Mouse (Mus musculus) ES-Bruce4 (cell line): ENCODE measurements at regions not wholly inside any gene's neighbourhood (a gene's known extent, or its start where the extent isn't known, plus 50 kb on each side); places are given as distances from the start of the nearest gene placed in this dataset.

Experiments
- H3K27ac ChIP-seq: 2 replicates; pipeline ENCODE4 v1.5.1; 2012; ENCODE audit warnings: low read length, inconsistent platforms; ENCODE audit not compliant: insufficient read depth
- H3K27me3 ChIP-seq: 2 replicates; pipeline ENCODE4 v1.6.1; 2012; ENCODE audit warnings: mild to moderate bottlenecking, low read length, inconsistent platforms; ENCODE audit not compliant: control insufficient read depth, poor library complexity, insufficient read depth, severe bottlenecking
- H3K36me3 ChIP-seq: 2 replicates; pipeline ENCODE4 v1.6.1; 2012; ENCODE audit warnings: inconsistent platforms, mild to moderate bottlenecking, low read length, moderate library complexity; ENCODE audit not compliant: control insufficient read depth, poor library complexity, insufficient read depth, severe bottlenecking
- H3K4me1 ChIP-seq: one replicate; pipeline ENCODE4 v1.8.1; 2011; ENCODE audit warnings: low read length; ENCODE audit not compliant: control insufficient read depth, insufficient read depth
- H3K4me3 ChIP-seq: 2 replicates; pipeline ENCODE4 v1.5.1; 2011; ENCODE audit warnings: low read depth, mild to moderate bottlenecking, low read length
- H3K9ac ChIP-seq: 2 replicates; pipeline ENCODE4 v1.6.1; 2012; ENCODE audit warnings: low read depth, mild to moderate bottlenecking, inconsistent platforms; ENCODE audit not compliant: poor library complexity, severe bottlenecking
- H3K9me3 ChIP-seq: replicated peaks from 2 replicates; pipeline ENCODE4 v1.6.1; 2012; ENCODE audit warnings: mild to moderate bottlenecking, low read length, inconsistent platforms; ENCODE audit not compliant: control insufficient read depth, poor library complexity, insufficient read depth, severe bottlenecking
- CTCF ChIP-seq: IDR thresholded peaks from one replicate; pipeline ENCODE4 v1.8.1; 2011; ENCODE audit warnings: low read depth, low read length
- EP300 ChIP-seq: IDR thresholded peaks from 2 replicates; pipeline ENCODE4 v1.6.1; 2011; ENCODE audit warnings: low read depth, low read length; ENCODE audit not compliant: insufficient read depth
- POLR2A ChIP-seq: IDR thresholded peaks from one replicate; pipeline ENCODE4 v1.8.1; 2011; ENCODE audit warnings: low read length; ENCODE audit not compliant: insufficient read depth

- no peak for TF ChIP-seq CTCF
- no peaks in the 10 kb centered on the region for H3K9me3 ChIP-seq
- H3K4me1 ChIP-seq = no peaks in the 10 kb centered on the region
- H3K4me3 ChIP-seq = no peak overlapping the region
- no peaks in the 10 kb centered on the region for H3K27me3 ChIP-seq
- H3K9ac ChIP-seq = no peak overlapping the region
- no peaks in the 10 kb centered on the region for H3K36me3 ChIP-seq
- no peak overlapping the region for H3K27ac ChIP-seq
These were observed 75.9 kb upstream of the Dazl start for GRCm38 (mm10) chr17:50369216-50369875.

- Histone ChIP-seq H3K36me3 (no peaks in the 10 kb centered on the region), H3K9me3 (no peaks in the 10 kb centered on the region), H3K4me1 (no peaks in the 10 kb centered on the region), H3K27ac (no peak overlapping the region), H3K9ac (no peak overlapping the region), H3K4me3 (no peak overlapping the region), H3K27me3 (no peaks in the 10 kb centered on the region)
- TF ChIP-seq EP300 = no peak
- TF ChIP-seq CTCF = no peak
- TF ChIP-seq POLR2A = no peak
These were observed 77.0 kb upstream of the Dazl start for GRCm38 (mm10) chr17:50370484-50370883.

DNA sequence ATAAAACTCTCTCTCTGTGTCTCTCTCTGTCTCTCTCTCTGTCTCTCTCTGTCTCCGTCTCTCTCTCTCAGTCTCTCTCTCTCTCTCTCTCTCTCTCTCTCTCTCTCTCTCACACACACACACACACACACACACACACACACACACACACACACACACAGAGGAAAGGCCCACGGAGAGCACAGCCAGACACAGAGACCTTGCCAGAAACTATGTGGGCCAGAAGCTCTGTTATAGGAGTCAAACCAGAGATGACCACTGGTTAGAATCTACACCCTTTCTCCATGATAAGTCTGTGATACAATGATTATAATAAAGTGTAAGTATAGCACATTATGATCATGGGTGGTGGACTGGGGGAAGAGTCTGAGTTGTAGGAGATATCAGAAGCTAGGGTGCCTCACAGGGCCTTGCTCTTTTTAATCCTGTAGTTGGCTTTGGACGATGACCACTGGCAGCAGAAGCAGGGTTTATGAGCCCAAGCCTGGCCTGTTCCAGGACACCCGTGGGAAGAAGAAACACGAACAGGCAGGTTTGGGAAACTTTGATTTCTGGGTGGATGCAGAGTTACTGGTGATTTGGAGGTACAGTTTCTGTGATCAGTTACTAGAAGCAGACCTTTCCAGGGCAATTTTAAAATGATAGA is 80.2 kb upstream of the Dazl start:
- Histone ChIP-seq H3K4me1 (no peaks in the 10 kb centered on the region), H3K9me3 (no peaks in the 10 kb centered on the region), H3K27ac (no peak overlapping the region), H3K27me3 (no peaks in the 10 kb centered on the region), H3K9ac (no peak overlapping the region), H3K36me3 (no peaks in the 10 kb centered on the region), H3K4me3 (no peak overlapping the region)
- TF ChIP-seq EP300 (no peak), POLR2A (no peak), CTCF (no peak)

DNA sequence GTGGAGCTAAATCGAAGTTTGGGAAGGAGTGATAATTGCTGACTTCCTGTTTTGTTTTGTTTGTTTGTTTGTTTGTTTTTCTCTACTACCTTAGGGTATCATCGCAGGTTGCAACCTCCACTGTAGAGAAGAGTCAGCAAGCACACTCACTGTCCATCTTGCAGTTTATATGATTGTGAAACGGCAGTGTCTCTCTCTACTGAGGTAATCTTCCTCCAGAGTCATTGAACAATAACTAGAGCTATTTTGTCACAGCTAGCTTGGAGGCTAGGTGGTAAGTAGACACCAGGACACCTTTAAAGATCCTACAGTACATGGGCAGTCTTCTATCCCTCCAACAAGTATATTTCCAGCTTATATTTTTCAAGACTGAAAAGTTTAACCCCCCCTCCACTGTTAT is 82.0 kb upstream of the Dazl start:
- Histone ChIP-seq H3K9me3 (no peaks in the 10 kb centered on the region), H3K36me3 (no peaks in the 10 kb centered on the region), H3K4me1 (no peaks in the 10 kb centered on the region), H3K27ac (no peak overlapping the region), H3K9ac (no peak overlapping the region), H3K27me3 (no peaks in the 10 kb centered on the region), H3K4me3 (no peak overlapping the region)
- TF ChIP-seq POLR2A = no peak
- no peak for TF ChIP-seq EP300
- TF ChIP-seq CTCF = no peak

GRCm38 (mm10) chr17:50376708-50377107 is 83.3 kb upstream of the Dazl start:
- Histone ChIP-seq H3K36me3 (no peaks in the 10 kb centered on the region), H3K4me3 (no peak overlapping the region), H3K27ac (no peak overlapping the region), H3K9me3 (no peaks in the 10 kb centered on the region), H3K9ac (no peak overlapping the region), H3K4me1 (no peaks in the 10 kb centered on the region), H3K27me3 (no peaks in the 10 kb centered on the region)
- TF ChIP-seq POLR2A (no peak), CTCF (no peak), EP300 (no peak)

GRCm38 (mm10) chr17:50378141-50378727 is 84.8 kb upstream of the Dazl start:
- H3K9ac ChIP-seq = no peak overlapping the region
- TF ChIP-seq EP300 = no peak
- TF ChIP-seq CTCF = no peak
- TF ChIP-seq POLR2A = no peak

More at GRCm38 (mm10) chr17:50378141-50378727, 84.8 kb upstream of the Dazl start:
- Histone ChIP-seq H3K36me3 (no peaks in the 10 kb centered on the region), H3K9me3 (no peaks in the 10 kb centered on the region), H3K27me3 (no peaks in the 10 kb centered on the region), H3K4me1 (no peaks in the 10 kb centered on the region), H3K27ac (no peak overlapping the region), H3K4me3 (no peak overlapping the region)
